Mouse (Mus musculus): ENCODE measurements at regions not wholly inside any gene's neighbourhood (a gene's known extent, or its start where the extent isn't known, plus 50 kb on each side); places are given as distances from the start of the nearest gene placed in this dataset.

DNA sequence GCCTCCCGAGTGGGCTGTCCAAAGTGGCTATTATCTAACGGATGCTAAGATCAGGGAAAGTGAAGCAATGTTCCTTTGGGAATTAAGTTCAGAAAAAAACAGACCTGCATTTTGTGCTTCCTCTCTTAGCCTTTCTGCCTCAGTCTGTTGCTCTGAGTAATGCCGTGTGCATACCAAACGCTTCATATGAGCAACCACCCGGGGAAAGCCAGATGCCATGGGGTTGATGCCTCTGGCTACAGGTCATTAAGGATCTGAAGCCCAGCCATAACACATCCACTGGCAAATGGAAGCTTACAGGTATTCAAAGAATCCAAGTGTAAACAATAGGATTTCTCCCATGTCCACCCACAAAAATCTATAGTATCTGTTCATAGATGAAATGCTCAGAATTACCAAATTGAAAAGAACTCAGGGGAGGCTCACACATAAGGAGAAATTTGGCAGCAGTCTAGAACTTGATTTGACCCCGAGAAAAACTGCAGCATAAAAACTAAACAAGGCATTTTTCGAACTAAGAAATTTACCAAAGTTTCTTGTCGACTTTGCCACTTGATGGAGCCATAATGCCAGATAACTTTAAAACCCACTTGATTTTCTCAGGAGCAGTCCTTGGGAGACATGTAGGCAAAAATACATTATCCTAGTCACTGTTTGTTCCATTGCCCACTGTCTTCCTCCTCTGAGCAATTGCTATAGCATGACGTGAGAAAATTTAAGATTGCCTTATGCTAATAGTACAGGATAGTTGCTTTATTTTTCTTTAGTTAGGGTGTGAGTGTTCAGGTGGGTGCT lies 107.8 kb upstream of the Ugt8a start:
- TF ChIP-seq MYOD1 (IDR thresholded peaks at IDR 0.05; ENCODE audit: control insufficient read depth in 1 of 3, insufficient read length in 2 of 3, low read depth in 2 of 3) (no peak), POLR2A (IDR thresholded peaks at IDR 0.05; ENCODE audit: insufficient read length, low read depth) (no peak), USF1 (IDR thresholded peaks at IDR 0.05; ENCODE audit: low read depth) (no peak), TCF12 (IDR thresholded peaks at IDR 0.05; ENCODE audit: insufficient read depth, poor library complexity, severe bottlenecking) (no peak), MYOG (IDR thresholded peaks at IDR 0.05; ENCODE audit: control insufficient read depth in 1 of 3, insufficient read depth in 1 of 3, insufficient read length in 2 of 3, low read depth in 2 of 3) (no peak), REST (IDR thresholded peaks at IDR 0.05; ENCODE audit: insufficient read depth, insufficient read length) (no peak), SRF (IDR thresholded peaks at IDR 0.05; ENCODE audit: control insufficient read depth, insufficient read length, low read depth) (no peak), POLR2AphosphoS2 (IDR thresholded peaks at IDR 0.05; ENCODE audit: insufficient read length, low read depth) (no peak), E2F4 (IDR thresholded peaks at IDR 0.05; ENCODE audit: insufficient read depth) (no peak), MAX (IDR thresholded peaks at IDR 0.05; ENCODE audit: low read depth) (no peak)
